Mouse (Mus musculus) heart, adult 2 months (tissue): Measurements from ENCODE around the gene Rgmb.

Experiments used
- CTCF ChIP-seq: fragments of 200-600 bp; IDR thresholded peaks from 2 replicates; pipeline ENCODE4 v1.8.1; 2022; ENCODE audit warnings: antibody characterized with exemption, mild to moderate bottlenecking, moderate library complexity
- EP300 ChIP-seq: fragments of 200-500 bp; IDR thresholded peaks from 2 replicates; pipeline ENCODE4 v1.6.1; 2011; ENCODE audit warnings: low read depth, low read length, control low read depth; ENCODE audit not compliant: insufficient read depth
- POLR2A ChIP-seq: fragments of 200-500 bp; IDR thresholded peaks from 2 replicates; pipeline ENCODE4 v1.6.1; 2011; ENCODE audit warnings: mild to moderate bottlenecking, low read depth, low read length, control low read depth; ENCODE audit not compliant: insufficient read depth

DNA sequence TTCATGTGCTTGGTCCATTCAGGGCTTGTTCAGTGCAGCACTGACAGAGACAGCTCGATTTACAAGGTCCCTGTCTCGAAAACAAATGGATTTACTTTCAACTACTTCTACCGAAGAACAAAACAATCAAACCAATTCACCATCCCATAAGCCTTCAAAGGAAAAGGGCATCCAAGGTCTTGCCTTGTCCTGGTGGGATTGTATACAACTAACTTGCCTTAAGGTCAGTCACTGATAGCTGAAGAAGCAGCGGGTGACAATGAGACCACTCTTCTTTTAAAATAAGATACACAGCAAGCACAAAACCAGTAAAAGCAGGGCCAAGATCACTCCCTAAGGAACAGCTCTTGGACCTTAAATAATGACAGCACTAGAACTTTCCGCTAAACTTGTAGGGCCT, 7.6 kb downstream of the Rgmb start:
- no peak for TF ChIP-seq POLR2A
- no peak for TF ChIP-seq CTCF
- no peak for TF ChIP-seq EP300
